Mouse (Mus musculus) cerebellum, adult (tissue): ENCODE results near the gene Pou3f1.

Experiments used
- ATAC-seq: cut with Nextera tagmentation; 2 replicates; pipeline ENCODE4 v1.9.2; 2017; ENCODE audit warnings: mild to moderate bottlenecking, moderate library complexity, mixed read lengths; ENCODE audit not compliant: insufficient number of reproducible peaks, low FRiP score, low TSS enrichment

Gene Pou3f1

DNA sequence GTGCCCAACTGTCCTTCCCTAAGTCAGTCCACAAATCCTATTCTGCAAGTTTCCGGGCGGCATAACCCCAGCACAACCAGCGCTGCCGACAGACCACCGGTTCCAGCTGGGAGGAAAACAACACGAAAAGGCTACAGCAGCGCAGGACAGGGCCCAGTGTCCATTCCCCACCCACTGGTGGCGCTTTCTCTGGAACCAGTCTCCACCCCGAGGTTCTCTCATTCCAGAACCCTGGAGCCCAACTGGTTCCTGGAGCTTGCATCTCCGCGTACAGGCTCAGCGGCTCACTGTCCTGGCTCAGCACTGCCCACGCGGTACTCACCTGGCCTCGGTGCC, at the start of gene Pou3f1:
Gene Pou3f1 (plus strand): TSS at position 290 of the 336 bp plus-strand sequence.
- 0 out of 2 replicates have a peak, but pooled peaks have one; percentile 21 for ATAC-seq

GRCm38 (mm10) chr4:124607166-124607565, 49.4 kb upstream of the Pou3f1 start:
- 0 out of 2 replicates have a peak, but pooled peaks have one; percentile 36 for ATAC-seq

GRCm38 (mm10) chr4:124610066-124610465, 46.5 kb upstream of the Pou3f1 start:
- no peak for ATAC-seq

DNA sequence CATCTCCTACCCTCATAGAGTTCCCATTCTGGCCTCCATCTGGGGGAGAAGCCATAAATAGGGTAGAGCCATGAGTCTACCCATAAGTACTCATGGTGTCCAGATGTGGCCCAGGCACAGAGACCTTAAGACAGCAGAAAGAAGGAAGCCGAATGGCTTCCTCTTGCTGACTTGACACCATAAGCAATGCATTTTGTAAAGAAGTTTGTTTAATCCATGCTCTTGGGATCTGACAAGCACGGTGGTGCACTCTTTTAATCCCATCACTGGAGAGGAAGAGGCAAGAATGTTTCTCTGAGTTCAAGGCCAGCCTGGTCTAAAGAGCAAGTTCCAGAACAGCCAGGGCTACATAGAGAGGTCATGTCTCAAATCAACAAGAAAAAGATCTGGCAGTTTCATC, 45.9 kb upstream of the Pou3f1 start, which contains the start of gene 3100002H09Rik:
Gene 3100002H09Rik (minus strand): TSS at position 101 of the 400 bp plus-strand sequence.
- ATAC-seq: no peak

- ATAC-seq: no peak
Measured at GRCm38 (mm10) chr4:124611768-124612167, 44.8 kb upstream of the Pou3f1 start.

DNA sequence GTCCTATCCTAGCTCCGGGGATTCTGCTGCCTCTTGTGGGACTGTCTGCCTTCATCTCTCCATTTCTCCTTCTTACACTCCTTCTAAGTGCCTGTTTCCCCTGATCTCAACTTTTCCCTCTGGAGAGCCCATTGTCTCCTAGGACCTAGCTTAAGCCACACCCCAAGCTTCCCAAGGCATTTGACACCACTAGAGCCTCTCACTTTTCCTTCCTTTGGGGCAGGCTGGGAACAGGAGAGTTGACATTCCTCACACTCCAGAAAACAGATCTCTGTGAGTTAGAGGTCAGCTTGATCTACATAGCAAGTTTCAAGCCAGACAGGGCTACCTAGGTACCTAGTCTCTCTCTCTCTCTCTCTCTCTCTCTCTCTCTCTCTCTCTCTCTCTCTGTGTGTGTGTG, 42.4 kb upstream of the Pou3f1 start:
- ATAC-seq: no peak

- ATAC-seq: no peak
Measured at GRCm38 (mm10) chr4:124615406-124615960, 41.1 kb upstream of the Pou3f1 start.

DNA sequence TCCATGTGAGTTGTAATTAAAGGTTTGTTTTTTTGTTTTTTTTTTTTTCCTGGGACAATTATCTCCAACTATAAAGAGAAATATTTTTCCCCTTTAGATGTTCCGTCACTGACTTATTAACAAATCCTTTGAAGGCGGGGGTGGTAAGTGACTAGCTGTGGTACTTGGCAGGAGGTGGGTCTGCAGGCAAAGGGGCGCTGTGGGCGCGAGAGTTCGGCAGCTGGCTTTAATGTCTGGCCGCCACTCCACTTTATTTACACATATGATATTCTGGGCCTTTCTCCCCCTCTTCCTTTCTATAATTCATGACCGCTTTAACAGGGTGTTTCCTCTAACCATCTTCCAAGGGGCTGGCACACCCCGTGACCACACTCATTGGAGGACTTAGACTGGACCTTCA, 40.6 kb upstream of the Pou3f1 start:
- ATAC-seq: no peak

- ATAC-seq: no peak
Measured at GRCm38 (mm10) chr4:124616636-124617035, 40.0 kb upstream of the Pou3f1 start.

GRCm38 (mm10) chr4:124618599-124618998, 38.0 kb upstream of the Pou3f1 start:
- ATAC-seq: no peak

- no peak for ATAC-seq
Measured at GRCm38 (mm10) chr4:124621406-124621805, 35.2 kb upstream of the Pou3f1 start.

- ATAC-seq: no peak
Measured at GRCm38 (mm10) chr4:124622566-124622965, 34.0 kb upstream of the Pou3f1 start.

- no peak for ATAC-seq
Measured at GRCm38 (mm10) chr4:124624111-124624581, 32.5 kb upstream of the Pou3f1 start.

GRCm38 (mm10) chr4:124626836-124627235, 29.8 kb upstream of the Pou3f1 start:
- ATAC-seq: no peak

- ATAC-seq: no peak
Measured at GRCm38 (mm10) chr4:124631456-124631855, 25.2 kb upstream of the Pou3f1 start.

DNA sequence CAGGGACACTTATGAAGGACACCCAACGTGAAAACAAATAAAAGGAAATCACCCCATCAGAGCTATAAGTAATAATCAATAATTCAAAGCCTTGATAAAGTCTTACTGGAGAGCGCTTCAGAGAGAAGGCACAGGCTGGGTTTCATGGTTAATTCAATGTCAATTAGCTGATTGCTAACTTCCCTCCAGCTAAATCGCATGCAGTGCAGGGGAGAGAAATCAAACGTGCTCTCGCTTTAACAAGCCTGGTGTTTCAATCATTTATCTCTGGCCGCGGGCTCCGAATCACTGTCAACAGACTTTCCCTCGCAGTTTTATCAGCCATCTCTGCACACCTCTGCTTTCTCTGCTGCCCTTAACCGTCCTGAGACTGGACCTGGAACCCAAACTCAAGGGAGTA, 23.8 kb upstream of the Pou3f1 start:
- ATAC-seq: no peak

GRCm38 (mm10) chr4:124633281-124633680, 23.3 kb upstream of the Pou3f1 start:
- ATAC-seq: no peak

DNA sequence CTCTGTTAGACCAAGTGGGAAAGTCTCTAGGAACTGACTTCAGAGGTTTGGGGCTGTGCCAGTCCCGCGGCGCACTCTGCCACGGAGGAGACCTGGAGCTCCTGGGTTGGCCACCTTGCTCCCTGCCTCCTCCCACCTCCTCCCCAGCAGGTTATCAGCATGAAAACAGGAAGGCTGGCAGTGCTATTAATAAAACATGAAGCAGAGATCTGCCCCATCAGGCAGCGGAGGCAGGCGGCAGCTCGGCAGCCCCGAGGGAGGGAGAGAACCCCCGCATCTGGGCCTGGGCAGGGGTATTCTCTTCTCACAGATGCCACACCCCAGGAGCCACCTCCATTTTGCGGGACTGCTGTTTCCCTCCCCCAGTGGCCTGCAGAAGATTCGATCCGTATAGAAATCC, 16.9 kb upstream of the Pou3f1 start:
- no peak for ATAC-seq

- ATAC-seq: no peak
Measured at GRCm38 (mm10) chr4:124643859-124644258, 12.7 kb upstream of the Pou3f1 start.

DNA sequence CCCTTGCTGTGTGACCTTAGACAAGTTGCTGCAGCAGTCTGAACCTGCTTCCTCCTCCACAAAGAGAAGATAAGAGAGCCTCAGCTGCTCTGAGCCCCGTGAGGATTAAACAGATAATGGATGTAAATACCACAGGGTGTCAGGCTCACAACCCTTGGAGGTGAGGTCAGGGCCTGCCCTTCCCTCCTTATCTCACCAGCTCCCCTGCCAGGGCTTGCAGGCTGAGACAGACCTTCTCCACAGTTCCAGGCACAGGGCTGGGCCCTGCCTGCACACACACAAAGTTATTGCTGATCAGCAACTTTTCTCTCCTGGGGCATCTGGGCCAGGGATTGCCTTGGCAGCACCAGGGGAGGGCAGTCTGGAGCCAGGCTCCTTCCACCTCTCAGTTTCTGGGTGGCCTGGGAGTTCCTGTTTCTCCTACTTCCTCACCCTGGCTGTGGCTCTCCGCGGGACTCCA, 11.6 kb upstream of the Pou3f1 start:
- ATAC-seq: no peak

GRCm38 (mm10) chr4:124646591-124646990, 10.0 kb upstream of the Pou3f1 start:
- ATAC-seq: no peak

DNA sequence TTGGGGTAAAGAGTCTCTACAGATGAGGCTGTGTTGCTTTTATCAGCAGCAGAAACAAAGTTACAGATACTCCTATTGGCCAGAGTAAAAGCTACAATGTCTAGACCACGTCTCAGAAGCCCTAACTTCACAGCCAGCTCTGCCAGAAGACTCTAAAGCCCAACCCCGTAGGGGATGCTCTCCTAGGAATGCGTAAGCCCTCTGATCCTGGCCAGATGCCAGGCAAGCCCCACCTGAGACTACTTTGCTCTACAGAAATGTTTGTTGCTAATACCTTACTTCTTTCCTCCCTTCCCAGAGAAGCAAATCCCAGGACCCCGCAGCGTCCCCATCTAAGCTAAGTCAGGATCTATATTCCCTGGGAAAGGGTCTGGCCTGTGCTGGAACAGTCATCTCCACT, 8.7 kb upstream of the Pou3f1 start:
- no peak for ATAC-seq
